Mouse (Mus musculus) monocyte, adult 5-6 weeks (primary cell): Measurements from ENCODE around the gene S1pr1. TPM values are rescaled to one million over a fixed set of nuclear protein-coding genes. Genes with fewer than 3 reads are reported as not detected.
A peak's percentile ranks its signal among the peaks of the same experiment; 100 is the strongest.

Experiments
- ATAC-seq: fragments of 153-309, 156-312 bp; replicated peaks from 2 replicates; pipeline ENCODE4 v1.8.0; 2017; ENCODE audit warnings: mild to moderate bottlenecking; ENCODE audit not compliant: low TSS enrichment, insufficient number of reproducible peaks, severe bottlenecking, poor library complexity, low FRiP score
- total RNA-seq: library from RNA; stranded (forward); fragments of 200-1000, 200-491, 200-594 nt; gene quantifications from 3 replicates; pipeline ENCODE4 v1.2.3, GENCODE M21; 2017

The S1pr1 gene
- 37.8 to 51.4 TPM (median 40.3 TPM) in 3 replicates for total RNA-seq

GRCm38 (mm10) chr3:115714671-115715651 lies at the start of gene S1pr1:
Gene S1pr1, minus strand, starts transcription at chr3:115715072.
- ATAC-seq = peak; percentile 38

- ATAC-seq = no peak
These were observed 48.4 kb upstream of the S1pr1 start for GRCm38 (mm10) chr3:115763292-115763691.

- no peak for ATAC-seq
These were observed 48.0 kb upstream of the S1pr1 start for GRCm38 (mm10) chr3:115762841-115763240.

- ATAC-seq = no peak
These were observed 44.8 kb upstream of the S1pr1 start for GRCm38 (mm10) chr3:115759659-115760058.

GRCm38 (mm10) chr3:115758455-115758912 lies 43.6 kb upstream of the S1pr1 start:
- peak; percentile 81 for ATAC-seq

GRCm38 (mm10) chr3:115754466-115754865 lies 39.6 kb upstream of the S1pr1 start:
- ATAC-seq = no peak

GRCm38 (mm10) chr3:115750369-115750768 lies 35.5 kb upstream of the S1pr1 start:
- no peak for ATAC-seq

GRCm38 (mm10) chr3:115748289-115748989 lies 33.6 kb upstream of the S1pr1 start:
- ATAC-seq = no peak

- no peak for ATAC-seq
These were observed 31.6 kb upstream of the S1pr1 start for GRCm38 (mm10) chr3:115746511-115746910.

GRCm38 (mm10) chr3:115745088-115745487 lies 30.2 kb upstream of the S1pr1 start:
- no peak for ATAC-seq

- ATAC-seq = no peak
These were observed 23.7 kb upstream of the S1pr1 start for GRCm38 (mm10) chr3:115738524-115738923.

GRCm38 (mm10) chr3:115737785-115738318 lies 23.0 kb upstream of the S1pr1 start:
- no peak for ATAC-seq

- no peak for ATAC-seq
These were observed 20.7 kb upstream of the S1pr1 start for GRCm38 (mm10) chr3:115735540-115735939.

- ATAC-seq = no peak
These were observed 20.0 kb upstream of the S1pr1 start for GRCm38 (mm10) chr3:115734841-115735240.

GRCm38 (mm10) chr3:115730336-115730735 lies 15.5 kb upstream of the S1pr1 start:
- ATAC-seq = no peak

- ATAC-seq = peak; percentile 92
These were observed 14.3 kb upstream of the S1pr1 start for GRCm38 (mm10) chr3:115729187-115729586.

- no peak for ATAC-seq
These were observed 13.3 kb upstream of the S1pr1 start for GRCm38 (mm10) chr3:115728211-115728610.

GRCm38 (mm10) chr3:115718886-115719285 lies 4.0 kb upstream of the S1pr1 start:
- no peak for ATAC-seq

- no peak for ATAC-seq
These were observed 1.1 kb upstream of the S1pr1 start for GRCm38 (mm10) chr3:115715900-115716515.
